Mouse (Mus musculus) E14TG2a.4 (cell line): ENCODE measurements around the gene Lmna.

ENCODE experiments used
- H3K27me3 ChIP-seq: 2 replicates; pipeline ENCODE4 v1.6.1; 2014; ENCODE audit warnings: low read length, control low read depth; ENCODE audit not compliant: insufficient read depth
- H3K36me3 ChIP-seq: 2 replicates; pipeline ENCODE4 v1.6.1; 2014; ENCODE audit warnings: low read length, control low read depth; ENCODE audit not compliant: insufficient read depth
- H3K4me1 ChIP-seq: replicated peaks from 2 replicates; pipeline ENCODE4 v1.6.1; 2014; ENCODE audit warnings: low read depth, low read length, control low read depth
- H3K4me3 ChIP-seq: replicated peaks from 2 replicates; pipeline ENCODE4 v1.5.1; 2014; ENCODE audit warnings: mild to moderate bottlenecking, low read length
- H3K9me3 ChIP-seq: 2 replicates; pipeline ENCODE4 v1.6.1; 2014; ENCODE audit warnings: low read length, control low read depth
- CTCF ChIP-seq: conservative IDR thresholded peaks from 2 replicates; pipeline ENCODE4 v1.5.1; 2014; ENCODE audit warnings: low read length
- NANOG ChIP-seq: IDR thresholded peaks from 2 replicates; pipeline ENCODE4 v1.6.1; 2014; ENCODE audit warnings: borderline replicate concordance, low read length, mixed read lengths
- POU5F1 ChIP-seq: IDR thresholded peaks from 2 replicates; pipeline ENCODE4 v1.6.1; 2014; ENCODE audit warnings: low read length, borderline replicate concordance

Gene Lmna

GRCm38 (mm10) chr3:88502641-88503504 lies 6.9 kb downstream of the Lmna start:
- peak overlapping the region; percentile 85 for H3K4me3 ChIP-seq
- no peaks in the 10 kb centered on the region for H3K9me3 ChIP-seq
- peaks cover 84% of the 10 kb centered on the region for H3K4me1 ChIP-seq
- TF ChIP-seq CTCF: no peak
- TF ChIP-seq POU5F1: no peak
- no peak for TF ChIP-seq NANOG
- peaks cover 8% of the 10 kb centered on the region for H3K36me3 ChIP-seq
- peaks cover 14% of the 10 kb centered on the region for H3K27me3 ChIP-seq

- Histone ChIP-seq H3K27me3 (peaks cover 14% of the 10 kb centered on the region), H3K4me3 (peak overlapping the region; percentile 85), H3K4me1 (peaks cover 85% of the 10 kb centered on the region), H3K36me3 (peaks cover 9% of the 10 kb centered on the region), H3K9me3 (no peaks in the 10 kb centered on the region)
- TF ChIP-seq NANOG: no peak
- TF ChIP-seq CTCF: no peak
Observed at GRCm38 (mm10) chr3:88502031-88502571, 7.7 kb downstream of the Lmna start.

- H3K4me1 ChIP-seq: peaks cover 83% of the 10 kb centered on the region
- peak overlapping the region; percentile 85; the same call in 1 of the 2 replicates for H3K4me3 ChIP-seq
- TF ChIP-seq POU5F1 (no peak), CTCF (no peak), NANOG (no peak)
- peaks cover 14% of the 10 kb centered on the region for H3K27me3 ChIP-seq
- H3K36me3 ChIP-seq: peaks cover 7% of the 10 kb centered on the region
- H3K9me3 ChIP-seq: no peaks in the 10 kb centered on the region
Observed at GRCm38 (mm10) chr3:88501366-88502030, 8.3 kb downstream of the Lmna start.

GRCm38 (mm10) chr3:88500655-88501365 lies 8.9 kb downstream of the Lmna start:
- Histone ChIP-seq H3K4me1 (peaks cover 83% of the 10 kb centered on the region), H3K36me3 (peaks cover 7% of the 10 kb centered on the region), H3K27me3 (peaks cover 14% of the 10 kb centered on the region), H3K4me3 (no peak overlapping the region), H3K9me3 (no peaks in the 10 kb centered on the region)
- TF ChIP-seq NANOG (no peak), CTCF (no peak), POU5F1 (no peak)

- H3K4me1 ChIP-seq: peaks cover 83% of the 10 kb centered on the region
- TF ChIP-seq CTCF: no peak
- TF ChIP-seq NANOG: no peak
- TF ChIP-seq POU5F1: no peak
- H3K36me3 ChIP-seq: peaks cover 11% of the 10 kb centered on the region
- H3K27me3 ChIP-seq: peaks cover 14% of the 10 kb centered on the region
- H3K9me3 ChIP-seq: no peaks in the 10 kb centered on the region
- H3K4me3 ChIP-seq: no peak overlapping the region
Observed at GRCm38 (mm10) chr3:88500087-88500486, 9.7 kb downstream of the Lmna start.

GRCm38 (mm10) chr3:88499580-88499979 lies 10.2 kb downstream of the Lmna start:
- peaks cover 16% of the 10 kb centered on the region for H3K36me3 ChIP-seq
- no peak overlapping the region for H3K4me3 ChIP-seq
- peaks cover 83% of the 10 kb centered on the region for H3K4me1 ChIP-seq
- peaks cover 14% of the 10 kb centered on the region for H3K27me3 ChIP-seq
- TF ChIP-seq CTCF: no peak
- no peak for TF ChIP-seq POU5F1
- no peak for TF ChIP-seq NANOG
- no peaks in the 10 kb centered on the region for H3K9me3 ChIP-seq

DNA sequence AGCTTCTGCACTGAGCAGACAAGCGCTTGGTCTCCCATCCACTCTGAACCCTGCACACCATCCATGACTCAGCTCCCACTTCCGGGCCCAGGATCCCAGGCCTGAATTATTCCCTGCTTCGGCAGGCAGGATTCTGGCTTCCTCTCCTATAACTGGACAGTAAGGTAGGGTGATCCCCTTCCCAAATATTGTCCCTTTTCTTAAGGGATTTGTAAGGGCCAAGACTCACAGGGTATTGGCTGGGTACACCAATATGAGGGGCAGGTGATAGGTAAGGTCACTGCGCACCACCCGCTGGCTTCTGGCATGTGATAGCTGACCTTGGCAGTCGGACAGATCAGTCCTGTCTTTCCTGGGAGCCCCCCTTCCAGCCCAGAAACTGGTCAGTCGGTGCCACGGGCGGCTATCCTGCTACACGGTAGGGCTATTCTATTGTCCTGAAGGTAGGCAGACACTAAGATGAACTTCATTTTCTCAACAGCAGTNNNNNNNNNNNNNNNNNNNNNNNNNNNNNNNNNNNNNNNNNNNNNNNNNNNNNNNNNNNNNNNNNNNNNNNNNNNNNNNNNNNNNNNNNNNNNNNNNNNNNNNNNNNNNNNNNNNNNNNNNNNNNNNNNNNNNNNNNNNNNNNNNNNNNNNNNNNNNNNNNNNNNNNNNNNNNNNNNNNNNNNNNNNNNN lies 13.9 kb downstream of the Lmna start:
- H3K9me3 ChIP-seq: no peaks in the 10 kb centered on the region
- H3K27me3 ChIP-seq: no peaks in the 10 kb centered on the region
- peaks cover 75% of the 10 kb centered on the region for H3K4me1 ChIP-seq
- H3K4me3 ChIP-seq: no peak overlapping the region
- peaks cover 16% of the 10 kb centered on the region for H3K36me3 ChIP-seq
- TF ChIP-seq NANOG (no peak), CTCF (no peak), POU5F1 (no peak)
